Mouse (Mus musculus) neural tube, embryonic 14.5 days (tissue): ENCODE results near the gene Higd1a. TPM values are rescaled to one million over a fixed set of nuclear protein-coding genes. Genes with fewer than 3 reads are reported as not detected.

Source experiments
- ATAC-seq: fragments of 200-750 bp; cut with Nextera tagmentation; 2 replicates; pipeline ENCODE4 v1.8.0; 2017; ENCODE audit warnings: low read depth, mild to moderate bottlenecking, moderate TSS enrichment, moderate library complexity
- H3K27ac ChIP-seq: fragments of 300-500 bp; sonication (generic); 2 replicates; pipeline ENCODE4 v1.5.1; 2014; ENCODE audit warnings: low read depth, mild to moderate bottlenecking, control low read depth, low read length, moderate library complexity, mixed read lengths
- H3K27me3 ChIP-seq: fragments of 300-500 bp; sonication (generic); 2 replicates; pipeline ENCODE4 v1.6.1; 2014; ENCODE audit warnings: low read length; ENCODE audit not compliant: control insufficient read depth, insufficient read depth
- H3K36me3 ChIP-seq: fragments of 300-500 bp; sonication (generic); 2 replicates; pipeline ENCODE4 v1.6.1; 2014; ENCODE audit warnings: low read length, mixed read lengths; ENCODE audit not compliant: control insufficient read depth, insufficient read depth
- H3K4me1 ChIP-seq: fragments of 300-500 bp; sonication (generic); 2 replicates; pipeline ENCODE4 v1.6.1; 2014; ENCODE audit warnings: low read length; ENCODE audit not compliant: control insufficient read depth, insufficient read depth
- H3K4me2 ChIP-seq: fragments of 300-500 bp; sonication (generic); 2 replicates; pipeline ENCODE4 v1.6.1; 2014; ENCODE audit warnings: mild to moderate bottlenecking, low read depth, low read length, control low read depth
- H3K4me3 ChIP-seq: fragments of 300-500 bp; sonication (generic); 2 replicates; pipeline ENCODE4 v1.5.1; 2014; ENCODE audit warnings: low read depth, low read length, control low read depth, mixed read lengths
- H3K9ac ChIP-seq: fragments of 300-500 bp; sonication (generic); replicated peaks from 2 replicates; pipeline ENCODE4 v1.6.1; 2014; ENCODE audit warnings: low read depth, mild to moderate bottlenecking, control low read depth, low read length, mixed read lengths
- H3K9me3 ChIP-seq: fragments of 300-500 bp; sonication (generic); 2 replicates; pipeline ENCODE4 v1.6.1; 2016; ENCODE audit warnings: low read length; ENCODE audit not compliant: control insufficient read depth
- WGBS: fragments of 180-500 bp; shearing (Covaris S2); extraction: QIAGEN DNeasy Blood & Tissue Kit; methylation state at CpG from one replicate; pipeline ENCODE4 v1.1.7; 2014; 5-methylcytosine and 5-hydroxymethylcytosine counted together
- polyA plus RNA-seq: library from polyadenylated mRNA; unstranded; fragments of >200 nt; fragmentation: Nextera tagmentation; extraction: Ambion mirVana; gene quantifications from 2 replicates; pipeline ENCODE4 v1.2.1, GENCODE M21; 2014

The Higd1a gene
- polyA plus RNA-seq, 1 experiment from 2014 or later: 159 TPM

DNA sequence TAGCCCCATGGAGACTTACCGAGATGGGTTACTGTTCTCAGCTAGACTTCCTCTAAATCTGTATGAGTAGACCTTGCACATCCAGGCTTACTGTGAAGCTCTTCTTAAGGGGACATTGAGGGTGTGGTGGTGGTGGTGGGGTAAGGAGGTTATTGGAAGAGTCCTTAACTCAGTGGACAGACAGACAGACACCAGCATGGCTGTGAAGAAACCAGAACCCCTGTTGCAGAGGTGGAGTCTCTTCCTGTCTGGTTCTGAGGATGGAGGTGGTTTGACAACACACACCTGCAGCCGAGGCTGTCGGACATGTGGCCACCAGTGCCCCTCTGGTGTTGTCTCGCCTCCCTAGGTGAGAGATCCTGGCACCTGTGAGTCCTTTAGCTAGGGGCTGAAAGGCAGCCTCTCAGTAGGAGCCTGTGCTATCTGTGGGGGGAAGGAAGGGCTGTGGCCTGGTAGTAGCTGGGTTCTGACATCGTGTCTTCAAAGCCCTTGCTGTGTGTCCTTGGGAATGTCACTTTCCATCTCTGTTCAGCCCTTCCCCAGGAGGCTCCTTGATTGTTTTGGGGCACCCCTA lies 42.2 kb upstream of the Higd1a start:
- Histone ChIP-seq H3K27me3 (no peaks in the 10 kb centered on the region), H3K27ac (no peak overlapping the region), H3K4me1 (no peaks in the 10 kb centered on the region), H3K4me2 (no peak overlapping the region), H3K9ac (no peak overlapping the region), H3K9me3 (no peaks in the 10 kb centered on the region), H3K4me3 (no peak overlapping the region), H3K36me3 (no peaks in the 10 kb centered on the region)
- 80% methylated on average over 5 of the region's 5 CpGs for WGBS
- no peak for ATAC-seq

DNA sequence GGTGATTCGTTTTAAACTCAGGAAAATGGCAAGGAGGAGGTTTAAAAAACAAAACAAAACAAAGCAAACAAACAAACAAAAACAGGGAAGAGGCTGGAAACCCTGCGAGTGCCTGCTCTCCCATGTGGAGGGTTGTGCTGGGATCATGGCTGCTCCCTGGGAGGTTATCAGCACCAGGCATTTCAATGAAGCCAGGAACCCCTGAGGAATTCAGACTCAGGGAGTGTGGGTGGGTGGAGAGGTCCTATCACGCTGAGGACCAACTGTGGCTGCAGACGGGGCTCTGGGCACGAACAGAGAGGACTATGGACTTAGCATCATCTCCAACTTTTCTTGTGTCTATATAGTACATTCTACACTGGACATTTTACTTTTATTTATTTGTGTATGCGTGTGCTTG lies 41.1 kb upstream of the Higd1a start:
- H3K9ac ChIP-seq: no peak overlapping the region
- 75% methylated on average over 6 of the region's 6 CpGs for WGBS
- no peaks in the 10 kb centered on the region for H3K4me1 ChIP-seq
- H3K36me3 ChIP-seq: no peaks in the 10 kb centered on the region
- no peaks in the 10 kb centered on the region for H3K27me3 ChIP-seq
- H3K27ac ChIP-seq: no peak overlapping the region
- no peak overlapping the region for H3K4me3 ChIP-seq
- H3K4me2 ChIP-seq: no peak overlapping the region
- ATAC-seq: no peak
- H3K9me3 ChIP-seq: no peaks in the 10 kb centered on the region

- no peaks in the 10 kb centered on the region for H3K9me3 ChIP-seq
- H3K9ac ChIP-seq: no peak within 1 kb of the TSS
- H3K4me3 ChIP-seq: no peak within 1 kb of the TSS
- no peak within 1 kb of the TSS for H3K4me2 ChIP-seq
- WGBS: 80% methylated on average over 9 of the region's 9 CpGs
- H3K4me1 ChIP-seq: no peaks in the 10 kb centered on the region
- no peak within 1 kb of the TSS for H3K27ac ChIP-seq
- no peaks in the 10 kb centered on the region for H3K36me3 ChIP-seq
- H3K27me3 ChIP-seq: no peaks in the 10 kb centered on the region
- ATAC-seq: no peak
These were observed 40.1 kb upstream of the Higd1a start, which contains the start of gene Ackr2 for GRCm38 (mm10) chr9:121898245-121898644. Gene Ackr2, plus strand, starts transcription at chr9:121898355.

DNA sequence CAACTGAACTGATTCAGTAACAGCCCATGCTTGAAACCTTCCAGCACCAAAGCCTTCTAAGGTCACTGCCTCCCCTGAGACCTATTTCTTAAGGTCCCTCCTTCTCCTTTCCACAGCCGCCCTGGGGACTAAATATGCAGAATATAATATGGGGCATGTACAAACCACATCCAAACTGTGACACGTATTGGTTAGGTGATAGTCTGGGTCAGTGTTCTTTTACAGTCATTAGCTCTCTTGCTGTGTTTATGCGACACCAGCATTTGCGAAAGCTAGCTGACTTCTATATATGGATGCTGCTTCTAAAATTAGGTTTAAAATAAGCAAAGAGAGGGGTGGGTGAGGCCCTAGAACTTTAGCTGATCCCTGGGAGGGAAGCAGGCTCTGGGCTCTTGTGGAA lies 38.7 kb upstream of the Higd1a start:
- WGBS: 83% methylated on average over 4 of the region's 4 CpGs
- no peak overlapping the region for H3K4me2 ChIP-seq
- ATAC-seq: no peak
- no peak overlapping the region for H3K9ac ChIP-seq
- no peaks in the 10 kb centered on the region for H3K9me3 ChIP-seq
- no peaks in the 10 kb centered on the region for H3K27me3 ChIP-seq
- no peak overlapping the region for H3K27ac ChIP-seq
- H3K36me3 ChIP-seq: no peaks in the 10 kb centered on the region
- no peak overlapping the region for H3K4me3 ChIP-seq
- H3K4me1 ChIP-seq: no peaks in the 10 kb centered on the region

DNA sequence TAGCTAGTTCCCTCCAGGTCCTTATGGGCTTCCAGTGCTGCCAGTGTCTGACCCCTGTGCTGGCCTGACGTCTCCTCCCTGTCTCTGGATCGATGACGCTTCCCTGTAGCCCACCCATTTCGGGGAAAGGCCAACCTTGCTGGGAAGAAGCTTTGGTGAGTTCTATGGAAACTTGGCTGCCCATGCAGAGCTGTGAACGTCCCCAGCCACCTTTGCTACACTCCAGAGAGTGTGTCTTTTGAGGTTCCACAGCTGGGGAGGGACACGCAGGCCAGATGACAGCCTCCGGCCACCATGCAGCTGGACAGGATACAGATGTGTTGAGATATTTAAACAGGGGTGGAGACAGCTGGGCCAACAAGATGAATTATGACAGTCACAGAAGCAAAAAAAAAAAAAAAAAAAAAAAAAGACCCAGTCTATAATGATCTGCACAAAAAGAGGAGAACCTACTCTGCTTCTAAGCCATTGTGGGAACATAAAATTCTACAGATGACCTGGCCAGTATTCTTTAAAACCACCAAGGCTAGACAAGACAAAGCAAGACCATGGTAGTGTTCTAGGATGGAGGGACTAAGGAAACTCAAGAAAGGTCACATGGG lies 37.3 kb upstream of the Higd1a start:
- ATAC-seq: no peak
- H3K4me1 ChIP-seq: no peaks in the 10 kb centered on the region
- 76% methylated on average over 7 of the region's 7 CpGs for WGBS

GRCm38 (mm10) chr9:121894447-121894846 lies 36.3 kb upstream of the Higd1a start:
- no peaks in the 10 kb centered on the region for H3K36me3 ChIP-seq

More for the DNA sequence above, 37.3 kb upstream of the Higd1a start:
- H3K27ac ChIP-seq: no peak overlapping the region
- H3K27me3 ChIP-seq: no peaks in the 10 kb centered on the region
- H3K9me3 ChIP-seq: no peaks in the 10 kb centered on the region
- no peak overlapping the region for H3K4me2 ChIP-seq
- no peak overlapping the region for H3K9ac ChIP-seq
- no peak overlapping the region for H3K4me3 ChIP-seq
- H3K36me3 ChIP-seq: no peaks in the 10 kb centered on the region

DNA sequence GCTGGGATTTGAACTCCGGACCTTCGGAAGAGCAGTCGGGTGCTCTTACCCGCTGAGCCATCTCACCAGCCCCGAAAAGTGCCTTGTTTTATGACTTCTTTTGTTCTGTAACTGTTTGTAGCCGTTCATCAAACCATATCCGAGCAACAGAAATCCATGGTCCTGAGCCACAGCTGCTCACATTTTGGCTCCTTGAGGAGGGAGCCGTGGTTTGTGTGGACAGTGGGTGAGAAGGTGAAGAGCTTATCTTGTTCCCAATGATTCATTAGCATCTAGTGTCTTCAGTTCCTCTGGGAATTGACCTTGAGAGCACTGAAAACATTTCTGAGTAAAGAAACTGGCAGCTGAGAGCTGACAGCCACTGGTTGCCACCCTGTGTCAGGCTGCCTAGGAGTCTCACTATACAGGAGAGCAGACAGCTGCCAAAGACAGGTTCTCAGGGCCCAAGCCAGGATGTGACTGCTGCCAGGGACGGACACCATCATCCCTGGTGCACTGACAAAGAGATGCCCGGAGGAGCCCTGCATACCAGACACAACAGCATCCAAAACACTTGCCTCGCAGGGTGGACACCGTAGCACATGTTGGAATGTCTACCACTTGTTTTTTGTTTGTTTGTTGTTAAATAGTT lies 34.0 kb upstream of the Higd1a start:
- no peaks in the 10 kb centered on the region for H3K4me1 ChIP-seq
- H3K27ac ChIP-seq: no peak overlapping the region
- H3K4me3 ChIP-seq: no peak overlapping the region
- H3K4me2 ChIP-seq: no peak overlapping the region
- 83% methylated on average over 12 of the region's 12 CpGs for WGBS
- no peaks in the 10 kb centered on the region for H3K27me3 ChIP-seq
- no peaks in the 10 kb centered on the region for H3K36me3 ChIP-seq
- H3K9ac ChIP-seq: no peak overlapping the region
- ATAC-seq: no peak
- H3K9me3 ChIP-seq: no peaks in the 10 kb centered on the region

More at GRCm38 (mm10) chr9:121894447-121894846, 36.3 kb upstream of the Higd1a start:
- no peak overlapping the region for H3K4me2 ChIP-seq
- H3K27ac ChIP-seq: no peak overlapping the region
- 89% methylated on average over 7 of the region's 7 CpGs for WGBS
- H3K4me1 ChIP-seq: no peaks in the 10 kb centered on the region
- ATAC-seq: no peak
- H3K27me3 ChIP-seq: no peaks in the 10 kb centered on the region
- no peaks in the 10 kb centered on the region for H3K9me3 ChIP-seq
- no peak overlapping the region for H3K4me3 ChIP-seq
- no peak overlapping the region for H3K9ac ChIP-seq

DNA sequence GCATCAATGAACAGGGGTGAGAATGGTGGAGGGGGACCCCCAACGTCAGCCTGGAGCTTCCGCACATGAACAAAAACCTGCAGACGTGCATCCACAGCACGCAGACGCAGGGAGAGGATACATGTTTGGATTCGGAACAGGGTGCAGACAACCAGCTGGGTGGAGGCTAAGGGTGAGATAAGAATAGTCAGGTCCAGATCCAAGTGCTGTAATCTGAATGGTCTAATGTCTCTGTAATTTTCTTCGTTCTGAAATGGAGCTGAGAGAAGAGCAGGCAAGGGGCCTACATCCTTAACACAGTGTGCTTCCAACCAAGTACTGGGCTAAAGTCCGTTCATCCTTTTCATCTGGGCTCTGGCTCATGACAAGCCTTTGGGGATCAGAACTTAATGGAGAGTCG lies 33.1 kb upstream of the Higd1a start:
- ATAC-seq: no peak

GRCm38 (mm10) chr9:121890441-121890941 lies 32.3 kb upstream of the Higd1a start:
- 44% methylated on average over 18 of the region's 18 CpGs for WGBS
- Histone ChIP-seq H3K4me1 (no peaks in the 10 kb centered on the region), H3K4me3 (no peak overlapping the region), H3K9ac (no peak overlapping the region), H3K4me2 (no peak overlapping the region), H3K27me3 (no peaks in the 10 kb centered on the region), H3K9me3 (no peaks in the 10 kb centered on the region), H3K27ac (no peak overlapping the region), H3K36me3 (no peaks in the 10 kb centered on the region)
- ATAC-seq: no peak

More for the DNA sequence above, 33.1 kb upstream of the Higd1a start:
- WGBS: 93% methylated on average over 9 of the region's 9 CpGs
- no peaks in the 10 kb centered on the region for H3K36me3 ChIP-seq
- no peak overlapping the region for H3K4me3 ChIP-seq
- H3K9me3 ChIP-seq: no peaks in the 10 kb centered on the region
- no peaks in the 10 kb centered on the region for H3K27me3 ChIP-seq
- no peak overlapping the region for H3K9ac ChIP-seq
- H3K4me2 ChIP-seq: no peak overlapping the region
- no peak overlapping the region for H3K27ac ChIP-seq
- H3K4me1 ChIP-seq: no peaks in the 10 kb centered on the region
